Mouse (Mus musculus) C2C12 (cell line): ENCODE results near the gene Papolg.
"Not testable (repeated sequence)": the region's sequence is repeated elsewhere in the genome, so short reads cannot be mapped to it uniquely, and the experiment has no call there.

Experiments used
- CEBPB ChIP-seq: IDR thresholded peaks from one replicate; pipeline ENCODE4 v1.6.1; 2011; ENCODE audit warnings: low read depth, mild to moderate bottlenecking, control low read depth, moderate library complexity
- CTCF ChIP-seq: IDR thresholded peaks from one replicate; pipeline ENCODE4 v1.5.1; 2011; ENCODE audit not compliant: control insufficient read depth, insufficient read depth, insufficient read length
- FOSL1 ChIP-seq: IDR thresholded peaks from one replicate; pipeline ENCODE4 v1.8.0; 2011; ENCODE audit warnings: mild to moderate bottlenecking, low read length; ENCODE audit not compliant: poor library complexity, insufficient read depth, severe bottlenecking
- MAX ChIP-seq: IDR thresholded peaks from one replicate; pipeline ENCODE4 v1.6.1; 2011; ENCODE audit warnings: mild to moderate bottlenecking, control low read depth
- MYOD1 ChIP-seq: IDR thresholded peaks from one replicate; pipeline ENCODE4 v1.6.1; 2011; ENCODE audit warnings: low read depth; ENCODE audit not compliant: control insufficient read depth, insufficient read length
- MYOG ChIP-seq: IDR thresholded peaks from one replicate; pipeline ENCODE4 v1.6.1; 2011; ENCODE audit not compliant: control insufficient read depth, insufficient read length; ENCODE audit errors: extremely low read depth
- USF1 ChIP-seq: IDR thresholded peaks from one replicate; pipeline ENCODE4 v1.6.1; 2011; ENCODE audit warnings: low read depth, mild to moderate bottlenecking, control low read depth, moderate library complexity

DNA sequence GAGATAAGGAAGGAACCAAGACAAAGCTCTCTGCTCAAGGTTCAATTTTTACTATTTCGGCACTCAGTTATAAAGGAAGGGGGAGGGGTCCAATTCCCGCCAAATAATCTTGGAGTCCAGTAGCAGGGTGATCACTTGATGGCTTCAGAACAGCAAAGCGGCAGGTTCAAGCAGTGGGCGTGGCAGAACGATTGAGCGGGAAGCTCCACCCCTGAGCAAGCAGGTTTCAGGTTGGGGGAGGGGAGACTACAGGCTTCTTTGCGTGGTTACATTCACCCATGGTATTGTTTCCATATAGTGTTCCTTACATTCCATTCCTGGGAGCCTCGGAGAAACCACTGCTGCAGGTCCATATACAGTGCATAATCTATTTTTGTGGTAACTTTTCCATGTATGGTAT, 33.1 kb upstream of the Papolg start:
- TF ChIP-seq CTCF, MYOG, MAX, CEBPB, MYOD1, USF1, FOSL1: not testable (repeated sequence)
